Mouse (Mus musculus): ENCODE data around the gene Rbfox2.

DNA sequence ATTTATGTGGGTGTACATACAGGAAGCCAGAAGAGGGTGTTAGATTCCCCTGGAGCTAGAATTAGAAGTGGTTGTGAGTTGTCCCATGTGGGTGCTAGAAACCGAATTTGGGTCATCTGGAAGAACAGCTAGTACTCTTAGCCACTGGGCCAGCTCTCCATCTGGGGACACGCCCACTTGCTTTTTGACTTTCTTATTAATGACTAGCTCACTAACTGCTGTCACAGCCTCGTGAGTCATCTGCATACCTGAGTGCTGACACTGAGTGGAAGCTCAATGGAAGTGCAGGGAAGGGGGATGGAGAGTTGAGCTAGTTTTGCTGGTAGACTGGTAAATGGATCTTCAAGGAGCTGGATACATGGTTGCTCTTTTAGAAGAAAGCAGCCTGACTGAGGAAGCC lies 230.3 kb downstream of the Rbfox2 start:
- TF ChIP-seq POLR2A (IDR thresholded peaks at IDR 0.05; ENCODE audit: low read depth, low read length), result no peak
- TF ChIP-seq CTCF (conservative IDR thresholded peaks at IDR 0.05; ENCODE audit: insufficient read depth, insufficient read length, low read depth, low read length), result no peak
